Mouse (Mus musculus) left cerebral cortex, adult 18-20 months (tissue): Measurements from ENCODE around the gene Ptdss2. TPM values are rescaled to one million over a fixed set of nuclear protein-coding genes. Genes with fewer than 3 reads are reported as not detected.

ENCODE experiments used
- DNase-seq, 2 experiments: peaks; one replicate each; pipeline ENCODE4 v3.0.0; 2021 to 2022; ENCODE audit warnings: low spot score in 2 of 2, mixed read lengths in 1 of 2
- total RNA-seq, 2 experiments: library from RNA; stranded (reverse); gene quantifications; 2 replicates each; pipeline ENCODE4 v1.2.3; 2021

The Ptdss2 gene
- total RNA-seq, 2 experiments from 2014 or later, result 43.9 to 51.1 TPM

DNA sequence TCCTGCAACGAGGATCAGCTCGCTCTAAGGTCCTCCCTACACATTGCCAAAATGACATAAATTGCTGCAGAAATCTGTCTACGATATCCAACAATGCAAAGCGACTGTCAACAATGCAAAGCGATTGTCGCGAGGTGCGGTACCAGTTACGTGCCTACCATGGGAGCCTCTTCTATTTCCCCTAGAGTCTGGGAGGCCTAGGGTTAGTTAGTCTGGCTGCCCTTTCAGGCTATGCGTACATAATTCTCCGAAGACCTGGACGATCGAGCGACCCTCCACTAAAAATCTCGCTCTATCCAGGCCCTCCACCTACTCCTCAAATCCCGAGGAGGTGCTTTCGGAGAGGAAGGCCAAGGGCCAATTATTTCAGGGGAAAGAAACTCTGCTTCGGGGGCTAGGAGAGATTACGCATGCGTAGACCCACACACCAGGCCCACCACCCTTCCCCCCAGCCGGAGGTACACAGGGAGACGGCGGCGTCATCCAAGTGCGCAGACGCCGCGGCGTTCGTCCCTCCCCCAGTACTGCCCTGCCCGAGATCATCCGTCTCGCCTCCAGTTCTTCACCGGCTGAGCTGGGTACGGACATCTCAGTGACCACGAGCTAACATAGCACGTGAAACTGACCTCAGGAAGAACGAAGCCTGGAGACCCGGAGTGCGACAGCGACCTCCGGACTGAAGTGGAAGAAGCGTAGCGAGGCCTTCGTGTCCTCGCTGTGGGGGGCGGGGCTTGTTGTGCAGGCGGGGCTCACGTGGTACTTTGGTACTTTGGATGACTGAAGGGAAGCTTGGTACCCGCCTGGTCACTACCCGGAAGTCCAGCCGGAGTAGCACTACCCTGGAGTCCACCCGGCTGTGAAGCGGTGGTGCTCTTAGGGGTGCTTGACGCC, 50.2 kb downstream of the Ptdss2 start, which contains the start of gene Rnh1:
TSS of gene Rnh1 (minus strand) at position 742 of the 891 bp plus-strand sequence.
- peak; percentile 91 to 92 for DNase-seq

- DNase-seq, result no peak
These were observed 51.2 kb downstream of the Ptdss2 start for GRCm38 (mm10) chr7:141173323-141173850.

- DNase-seq, result no peak
These were observed 52.9 kb downstream of the Ptdss2 start for GRCm38 (mm10) chr7:141175068-141175467.

- peak; percentile 85 to 92 for DNase-seq
These were observed 54.0 kb downstream of the Ptdss2 start for GRCm38 (mm10) chr7:141176173-141176572.

- DNase-seq, result no peak
These were observed 66.0 kb downstream of the Ptdss2 start for GRCm38 (mm10) chr7:141188194-141188593.

DNA sequence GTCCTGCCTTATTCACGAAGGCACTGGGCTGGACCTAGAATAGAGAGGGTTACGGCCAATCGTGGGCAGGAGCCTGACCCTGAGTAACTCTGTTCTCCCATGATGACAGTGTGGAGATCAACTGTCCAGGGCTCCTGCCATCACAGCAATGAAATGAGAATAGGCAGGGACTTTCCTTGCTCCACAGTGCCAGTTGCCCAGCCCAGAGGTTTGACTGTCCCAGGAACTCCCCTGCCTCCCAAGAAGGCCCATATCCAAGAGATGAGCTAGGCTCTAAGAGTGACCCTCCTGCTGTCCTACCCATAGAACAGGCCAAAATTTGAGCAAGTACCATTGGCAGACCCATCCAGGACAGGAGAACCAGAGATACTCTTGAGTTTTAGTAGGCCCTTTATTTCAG, 66.6 kb downstream of the Ptdss2 start:
- DNase-seq, result no peak

- no peak for DNase-seq
These were observed 68.0 kb downstream of the Ptdss2 start for GRCm38 (mm10) chr7:141190220-141190619.

GRCm38 (mm10) chr7:141191036-141191435, 68.9 kb downstream of the Ptdss2 start:
- DNase-seq, result no peak

DNA sequence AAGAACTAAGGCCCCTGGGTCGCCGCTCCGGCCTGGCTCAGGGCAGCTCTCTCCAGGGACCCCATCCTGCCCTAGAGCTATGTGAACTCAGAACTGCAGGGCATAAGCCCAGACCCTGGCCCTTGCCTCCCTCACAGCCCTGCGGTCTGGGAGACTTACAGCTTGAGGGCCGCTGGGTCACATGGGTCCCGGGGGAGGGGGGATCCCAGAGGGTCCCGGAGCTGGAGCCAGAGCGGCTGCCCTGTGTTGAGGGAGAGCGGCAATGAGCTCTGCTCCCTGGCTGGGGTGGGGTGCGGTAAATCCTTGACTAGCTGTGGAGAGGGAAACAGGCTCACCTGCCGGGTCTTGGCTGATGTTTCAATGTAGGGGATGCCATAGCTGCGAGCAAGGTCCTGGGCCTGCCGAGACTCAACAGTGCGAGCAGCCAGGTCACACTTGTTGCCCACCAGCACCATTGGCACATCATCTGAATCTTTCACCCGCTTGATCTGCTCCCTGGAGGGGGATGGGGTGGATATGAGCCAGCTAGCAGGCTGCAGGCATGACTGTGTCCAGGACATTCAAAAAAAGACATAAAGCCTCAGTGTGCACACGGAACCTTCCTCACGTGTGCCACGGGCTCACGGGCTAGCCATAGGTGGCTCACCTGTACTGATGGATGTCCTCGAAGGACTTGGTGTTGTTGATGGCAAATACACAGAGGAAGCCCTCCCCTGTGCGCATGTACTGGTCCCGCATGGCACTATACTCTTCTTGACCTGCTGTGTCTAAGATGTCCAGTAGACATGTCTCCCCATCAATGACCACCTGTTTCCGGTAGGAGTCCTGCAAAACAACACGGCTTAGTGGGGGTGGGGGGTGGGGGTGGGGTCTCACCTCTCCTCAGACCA, 69.9 kb downstream of the Ptdss2 start:
- DNase-seq, result no peak

DNA sequence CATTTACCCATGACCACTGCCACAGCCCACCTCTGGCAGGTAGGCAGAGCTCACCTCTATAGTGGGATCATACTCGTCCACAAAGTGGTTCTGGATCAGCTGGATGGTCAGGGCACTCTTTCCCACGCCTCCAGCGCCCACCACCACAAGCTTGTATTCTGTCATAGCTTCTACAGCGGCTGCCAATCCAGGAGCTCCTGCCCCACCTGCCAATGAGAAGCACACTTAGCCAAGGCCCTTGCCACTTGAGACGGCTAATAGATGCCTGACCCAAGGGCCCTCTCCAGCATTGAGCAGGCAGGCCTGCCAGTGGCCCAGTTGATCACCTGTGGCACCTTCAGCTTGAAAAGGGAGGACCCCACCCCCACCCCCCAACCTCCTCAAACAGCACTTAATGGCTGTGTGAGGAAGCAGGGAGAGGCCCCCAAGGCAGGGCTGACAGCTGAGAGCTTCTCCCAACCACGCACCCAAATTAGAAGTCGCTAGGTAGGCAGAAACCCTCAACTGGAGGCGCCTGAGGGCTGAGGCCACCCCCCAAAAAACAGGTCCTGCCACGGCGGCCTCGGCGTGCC, 70.7 kb downstream of the Ptdss2 start:
- peak in 1 of 2 experiments; percentile 38 for DNase-seq

GRCm38 (mm10) chr7:141193348-141193856, 71.2 kb downstream of the Ptdss2 start:
- peak in 1 of 2 experiments; percentile 12 for DNase-seq

GRCm38 (mm10) chr7:141193948-141194347, 71.8 kb downstream of the Ptdss2 start, which contains the start of the genes Hras and Lrrc56:
Gene Hras (minus strand): TSS chr7:141194005.
Gene Lrrc56 (plus strand): TSS chr7:141194157.
- peak; percentile 98 for DNase-seq

GRCm38 (mm10) chr7:141194409-141194808, 72.2 kb downstream of the Ptdss2 start:
- DNase-seq, result no peak

- peak; percentile 82 to 85 for DNase-seq
These were observed 72.6 kb downstream of the Ptdss2 start for GRCm38 (mm10) chr7:141194830-141195229.

DNA sequence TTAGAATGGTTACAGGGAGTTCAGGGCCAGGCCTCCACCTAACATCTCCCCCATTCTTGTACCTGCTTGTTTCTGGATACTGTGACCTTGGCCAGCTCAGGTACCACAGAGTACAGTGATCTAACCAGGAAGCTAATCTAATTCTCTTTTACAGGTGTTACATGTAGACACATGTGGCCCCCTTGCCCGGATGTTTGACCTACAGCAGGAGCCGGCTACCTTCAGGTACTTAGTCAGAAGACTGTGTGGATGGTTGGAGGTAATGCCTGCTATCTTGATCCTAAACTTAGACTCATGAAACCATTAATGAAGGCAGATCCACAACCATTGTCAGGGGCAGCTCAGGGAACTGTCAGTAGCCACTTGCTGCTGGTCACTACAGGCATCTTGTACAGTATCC, 73.6 kb downstream of the Ptdss2 start:
- no peak for DNase-seq

DNA sequence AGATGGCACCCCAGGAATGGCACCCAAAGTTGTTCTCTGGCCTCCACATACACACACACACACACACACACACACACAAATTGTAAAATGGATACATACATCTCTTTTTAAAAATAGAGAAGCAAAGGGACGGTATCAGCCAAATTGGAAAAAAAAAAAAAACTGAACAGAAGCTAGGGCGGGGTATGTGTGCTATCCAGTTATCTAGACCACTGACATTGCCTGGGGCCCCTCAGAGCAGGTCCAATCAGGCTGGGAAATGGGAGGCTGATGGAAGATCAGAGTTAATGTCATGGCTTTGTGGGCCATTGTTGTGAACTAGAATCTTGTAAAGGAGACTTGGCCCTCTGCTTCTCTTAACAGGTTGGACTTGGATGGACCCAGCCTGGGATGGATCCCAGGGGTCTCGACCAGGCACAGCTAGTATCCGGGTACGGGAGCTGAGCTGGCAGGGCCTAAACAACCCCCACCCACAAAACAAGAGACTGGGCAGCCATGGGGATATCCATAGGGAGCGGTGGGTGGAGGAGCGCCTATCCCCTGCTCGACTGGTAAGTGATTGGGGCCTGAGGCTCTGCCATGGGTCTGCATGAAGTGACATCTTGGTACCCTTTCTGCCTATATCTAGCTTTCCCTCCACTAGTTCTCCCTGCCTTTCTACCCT, 74.6 kb downstream of the Ptdss2 start:
- no peak for DNase-seq

- no peak for DNase-seq
These were observed 75.9 kb downstream of the Ptdss2 start for GRCm38 (mm10) chr7:141198121-141198520.

DNA sequence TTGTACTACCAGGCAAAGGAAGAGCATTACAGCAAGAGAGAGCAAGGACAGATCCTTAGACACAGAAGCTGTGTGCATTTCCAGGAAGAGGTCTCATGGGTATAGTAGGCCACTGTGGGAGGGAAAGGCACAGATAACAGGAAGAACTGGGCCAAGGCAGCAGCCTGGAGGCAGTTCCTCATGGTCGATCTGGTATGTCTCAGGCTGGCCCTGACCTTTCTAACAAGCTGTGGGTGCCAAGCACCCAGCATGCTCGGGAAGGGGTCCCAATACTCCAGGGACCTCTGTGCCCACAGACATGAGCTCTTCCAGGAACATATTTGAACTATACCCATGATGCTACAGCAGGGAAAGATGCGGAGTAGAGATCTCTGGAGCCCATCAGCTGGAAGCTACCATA, 82.4 kb downstream of the Ptdss2 start:
- no peak for DNase-seq

DNA sequence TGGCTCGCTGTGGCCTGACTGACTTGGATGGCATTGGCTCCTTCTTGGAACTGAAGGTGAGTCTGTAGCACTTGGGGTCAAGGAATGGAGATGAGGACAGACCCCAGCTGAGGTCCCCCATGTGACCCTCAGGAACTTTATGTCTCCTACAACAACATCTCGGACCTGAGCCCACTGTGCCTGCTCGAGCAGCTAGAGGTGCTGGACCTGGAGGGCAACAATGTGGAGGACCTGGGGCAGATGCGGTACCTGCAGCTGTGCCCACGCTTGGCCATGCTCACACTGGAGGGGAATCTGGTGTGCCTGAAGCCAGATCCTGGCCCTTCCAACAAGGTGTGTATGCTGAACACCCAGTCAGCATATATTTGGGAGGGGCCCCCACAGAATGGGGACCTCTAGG, 83.3 kb downstream of the Ptdss2 start:
- DNase-seq, result no peak
